Mouse (Mus musculus) olfactory bulb, adult 2 months (tissue): ENCODE results near the gene Tle2.

Experiments
- CTCF ChIP-seq: fragments of 200-500 bp; IDR thresholded peaks from 2 replicates; pipeline ENCODE4 v1.5.1; 2012; ENCODE audit warnings: low read depth, mild to moderate bottlenecking, low read length, moderate library complexity; ENCODE audit not compliant: insufficient read depth
- POLR2A ChIP-seq: fragments of 200-500 bp; IDR thresholded peaks from 2 replicates; pipeline ENCODE4 v1.6.1; 2012; ENCODE audit warnings: mild to moderate bottlenecking, low read depth, low read length, moderate library complexity; ENCODE audit not compliant: insufficient read depth

GRCm38 (mm10) chr10:81536734-81537133 is 37.6 kb upstream of the Tle2 start:
- TF ChIP-seq POLR2A (no peak), CTCF (no peak)
